Mouse (Mus musculus) forebrain, embryonic 11.5 days (tissue): Measurements from ENCODE around the gene Gm5868. TPM values are rescaled to one million over a fixed set of nuclear protein-coding genes. Genes with fewer than 3 reads are reported as not detected.

ENCODE experiments used
- ATAC-seq: fragments of 200-750 bp; cut with Nextera tagmentation; replicated peaks from 2 replicates; pipeline ENCODE4 v1.8.0; 2017; ENCODE audit warnings: moderate TSS enrichment; ENCODE audit not compliant: low FRiP score
- DNase-seq: peaks from one replicate; pipeline ENCODE4 v3.0.0-alpha.2; 2017; ENCODE audit warnings: low spot score
- H3K27ac ChIP-seq: fragments of 300-500 bp; sonication (generic); 2 replicates; pipeline ENCODE4 v1.5.1; 2014; ENCODE audit warnings: low read depth, low read length
- H3K27me3 ChIP-seq: fragments of 300-500 bp; sonication (generic); 2 replicates; pipeline ENCODE4 v1.6.1; 2014; ENCODE audit warnings: mild to moderate bottlenecking, low read length, mixed read lengths; ENCODE audit not compliant: control insufficient read depth, insufficient read depth
- H3K36me3 ChIP-seq: fragments of 300-500 bp; sonication (generic); 2 replicates; pipeline ENCODE4 v1.6.1; 2014; ENCODE audit warnings: mild to moderate bottlenecking, low read length, moderate library complexity, mixed read lengths; ENCODE audit not compliant: control insufficient read depth, insufficient read depth
- H3K4me1 ChIP-seq: fragments of 300-500 bp; sonication (generic); replicated peaks from 2 replicates; pipeline ENCODE4 v1.6.1; 2014; ENCODE audit warnings: low read length, mixed read lengths; ENCODE audit not compliant: control insufficient read depth, insufficient read depth
- H3K4me2 ChIP-seq: fragments of 300-500 bp; sonication (generic); 2 replicates; pipeline ENCODE4 v1.6.1; 2014; ENCODE audit warnings: low read depth, mild to moderate bottlenecking, low read length, moderate library complexity, mixed read lengths; ENCODE audit not compliant: severe bottlenecking
- H3K4me3 ChIP-seq: fragments of 300-500 bp; sonication (generic); 2 replicates; pipeline ENCODE4 v1.5.1; 2014; ENCODE audit warnings: low read depth, low read length
- H3K9ac ChIP-seq: fragments of 300-500 bp; sonication (generic); 2 replicates; pipeline ENCODE4 v1.6.1; 2014; ENCODE audit warnings: low read length
- H3K9me3 ChIP-seq: fragments of 300-500 bp; sonication (generic); 2 replicates; pipeline ENCODE4 v1.6.1; 2016; ENCODE audit warnings: low read length, mixed read lengths; ENCODE audit not compliant: control insufficient read depth
- WGBS: fragments of 180-500 bp; shearing (Covaris S2); extraction: QIAGEN DNeasy Blood & Tissue Kit; methylation state at CpG from one replicate; pipeline ENCODE4 v1.1.7; 2014; 5-methylcytosine and 5-hydroxymethylcytosine counted together
- polyA plus RNA-seq: library from polyadenylated mRNA; unstranded; fragments of >200 nt; fragmentation: Nextera tagmentation; extraction: Ambion mirVana; gene quantifications from 2 replicates; pipeline ENCODE4 v1.2.1, GENCODE M21; 2014

The Gm5868 gene
- polyA plus RNA-seq, 1 experiment from 2014 or later, result 2.0 TPM

DNA sequence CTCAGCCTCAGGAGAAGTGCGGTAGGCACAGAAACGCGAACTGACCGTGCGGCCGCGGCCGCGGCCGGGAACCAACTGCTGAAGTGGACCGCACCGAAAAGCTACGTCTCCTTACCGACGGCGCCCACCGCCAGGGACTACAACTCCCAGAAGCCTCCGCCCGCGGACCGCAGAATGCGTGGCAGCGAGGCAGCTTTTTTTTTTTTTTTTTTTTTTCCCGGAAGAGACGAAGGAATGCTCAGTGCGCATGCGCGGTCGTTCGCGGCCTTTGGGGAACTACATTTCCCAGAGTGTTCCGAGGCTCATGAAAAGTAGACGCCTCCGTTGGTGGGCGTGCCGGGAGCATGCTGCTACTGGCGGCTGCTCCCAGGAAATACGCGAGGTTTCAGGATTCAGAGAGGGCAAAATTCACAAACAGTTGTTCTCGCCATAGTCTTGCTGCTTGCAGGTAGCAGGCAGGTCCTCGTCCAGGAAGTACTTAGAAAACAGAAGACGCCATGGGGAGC, 27.8 kb downstream of the Gm5868 start, which contains the start of gene Nfxl1:
TSS of gene Nfxl1 (minus strand) at position 141 of the 506 bp plus-strand sequence.
- ATAC-seq (peak; percentile 95), DNase-seq (peak; percentile 98)
- Histone ChIP-seq H3K9ac (peak within 1 kb of the TSS; percentile 82), H3K36me3 (no peaks in the 10 kb centered on the region), H3K27me3 (no peaks in the 10 kb centered on the region), H3K9me3 (no peaks in the 10 kb centered on the region), H3K4me3 (peak within 1 kb of the TSS; percentile 79), H3K4me1 (no peaks in the 10 kb centered on the region), H3K4me2 (peak within 1 kb of the TSS; percentile 65), H3K27ac (0 out of 2 replicates have a peak within 1 kb of the TSS, but pooled peaks have one; percentile 5)
- 0% methylated on average over 42 of the region's 42 CpGs for WGBS

GRCm38 (mm10) chr5:72558716-72559526, 28.4 kb downstream of the Gm5868 start:
- no peaks in the 10 kb centered on the region for H3K27me3 ChIP-seq
- H3K27ac ChIP-seq, result 0 out of 2 replicates have a peak overlapping the region, but pooled peaks have one; percentile 5
- DNase-seq (no peak), ATAC-seq (peak; percentile 78)
- H3K9me3 ChIP-seq, result no peaks in the 10 kb centered on the region
- H3K36me3 ChIP-seq, result no peaks in the 10 kb centered on the region
- WGBS, result under 1% methylated on average over 54 of the region's 57 CpGs
- H3K4me1 ChIP-seq, result no peaks in the 10 kb centered on the region
- peak overlapping the region; percentile 82 for H3K9ac ChIP-seq
- peak overlapping the region; percentile 79 for H3K4me3 ChIP-seq
- H3K4me2 ChIP-seq, result peak overlapping the region; percentile 65

GRCm38 (mm10) chr5:72556245-72556644, 31.1 kb downstream of the Gm5868 start:
- H3K27ac ChIP-seq, result no peak overlapping the region
- DNase-seq, result no peak
- H3K27me3 ChIP-seq, result no peaks in the 10 kb centered on the region
- no peak for ATAC-seq
- no peak overlapping the region for H3K4me2 ChIP-seq
- H3K9ac ChIP-seq, result no peak overlapping the region
- WGBS, result 89% methylated on average over 3 of the region's 3 CpGs
- no peaks in the 10 kb centered on the region for H3K36me3 ChIP-seq
- H3K4me3 ChIP-seq, result no peak overlapping the region
- no peaks in the 10 kb centered on the region for H3K9me3 ChIP-seq
- H3K4me1 ChIP-seq, result no peaks in the 10 kb centered on the region

- Histone ChIP-seq H3K9me3 (no peaks in the 10 kb centered on the region), H3K9ac (no peak overlapping the region), H3K27me3 (no peaks in the 10 kb centered on the region), H3K4me2 (no peak overlapping the region), H3K4me3 (no peak overlapping the region), H3K27ac (no peak overlapping the region), H3K36me3 (no peaks in the 10 kb centered on the region; the same call in 1 of the 2 replicates), H3K4me1 (no peaks in the 10 kb centered on the region)
- 94% methylated on average over 3 of the region's 3 CpGs for WGBS
- ATAC-seq (no peak), DNase-seq (no peak)
Observed at GRCm38 (mm10) chr5:72551209-72551608, 36.1 kb downstream of the Gm5868 start.

Other genes starting within 250 kb of the Gm5868 start
- 1.4 and 2.0 TPM in 2 replicates for gene Corin, start 83.1 kb downstream of the Gm5868 start, polyA plus RNA-seq
- gene Nfxl1, start 27.9 kb downstream of the Gm5868 start, polyA plus RNA-seq, result 24.3 and 24.9 TPM in 2 replicates
- gene Zar1, start 6.3 kb downstream of the Gm5868 start, polyA plus RNA-seq, result 0.36 and 0.63 TPM in 2 replicates
- gene Cnga1, start 56.7 kb upstream of the Gm5868 start, polyA plus RNA-seq, result not detected in 2 replicates
- gene Nipal1, start 60.2 kb upstream of the Gm5868 start, polyA plus RNA-seq, result 0.20 and 1.1 TPM in 2 replicates
- not detected in 2 replicates for gene Txk, start 165.2 kb upstream of the Gm5868 start, polyA plus RNA-seq